Mouse (Mus musculus): ENCODE results near the gene Gys1.
"Not testable (repeated sequence)": the region's sequence is repeated elsewhere in the genome, so short reads cannot be mapped to it uniquely, and the experiment has no call there.

Gene Gys1

GRCm38 (mm10) chr7:45434203-45435015 is at the start of gene Gys1:
Gys1 (plus strand) TSS chr7:45434844.
- DNase-seq (ENCODE audit: low spot score): peak; percentile 100

GRCm38 (mm10) chr7:45386077-45386476 is 48.6 kb upstream of the Gys1 start:
- no peak for DNase-seq (ENCODE audit: low spot score)

- no peak for DNase-seq (ENCODE audit: low spot score)
Observed at GRCm38 (mm10) chr7:45395129-45395541, 39.5 kb upstream of the Gys1 start.

- peak; percentile 100 for DNase-seq (ENCODE audit: low spot score)
Observed at GRCm38 (mm10) chr7:45395578-45396336, 38.9 kb upstream of the Gys1 start, which contains the start of gene Snrnp70. Snrnp70 (minus strand) TSS chr7:45395742.

- DNase-seq (ENCODE audit: low spot score): not testable (repeated sequence)
Observed at GRCm38 (mm10) chr7:45396337-45396775, 38.3 kb upstream of the Gys1 start.

GRCm38 (mm10) chr7:45396787-45397186 is 37.9 kb upstream of the Gys1 start:
- no peak for DNase-seq (ENCODE audit: low spot score)

- no peak for DNase-seq (ENCODE audit: low spot score)
Observed at GRCm38 (mm10) chr7:45401521-45402085, 33.0 kb upstream of the Gys1 start.

GRCm38 (mm10) chr7:45403532-45404261 is 30.9 kb upstream of the Gys1 start:
- peak; percentile 52 for DNase-seq (ENCODE audit: low spot score)

GRCm38 (mm10) chr7:45405091-45406075 is 29.3 kb upstream of the Gys1 start, which contains the start of gene Kcna7:
Kcna7 (plus strand) TSS chr7:45405653.
- DNase-seq (ENCODE audit: low spot score): peak; percentile 78

- DNase-seq (ENCODE audit: low spot score): peak; percentile 36
Observed at GRCm38 (mm10) chr7:45406157-45407156, 28.2 kb upstream of the Gys1 start.

- no peak for DNase-seq (ENCODE audit: low spot score)
Observed at GRCm38 (mm10) chr7:45407836-45408235, 26.8 kb upstream of the Gys1 start.

- DNase-seq (ENCODE audit: low spot score): no peak
Observed at GRCm38 (mm10) chr7:45408351-45408750, 26.3 kb upstream of the Gys1 start.

GRCm38 (mm10) chr7:45408949-45409348 is 25.7 kb upstream of the Gys1 start:
- DNase-seq (ENCODE audit: low spot score): no peak

- no peak for DNase-seq (ENCODE audit: low spot score)
Observed at GRCm38 (mm10) chr7:45409497-45410163, 25.0 kb upstream of the Gys1 start.

- DNase-seq (ENCODE audit: low spot score): no peak
Observed at GRCm38 (mm10) chr7:45412421-45412820, 22.2 kb upstream of the Gys1 start.

GRCm38 (mm10) chr7:45413113-45413863 is 21.4 kb upstream of the Gys1 start, which contains the start of gene Ntf5:
Ntf5 (plus strand) TSS chr7:45413695.
- DNase-seq (ENCODE audit: low spot score): peak; percentile 61

- DNase-seq (ENCODE audit: low spot score): no peak
Observed at GRCm38 (mm10) chr7:45413864-45414739, 20.5 kb upstream of the Gys1 start.

Data from ovary, postnatal 36 days (tissue).